Mouse (Mus musculus): ENCODE results near the gene Slc44a2.
A peak's percentile ranks its signal among the peaks of the same experiment; 100 is the strongest.

Gene Slc44a2

GRCm38 (mm10) chr9:21370876-21371275 lies 50.4 kb downstream of the Slc44a2 start:
- peak; percentile 57 for DNase-seq (ENCODE audit: low read depth, low spot score)

- no peak for DNase-seq (ENCODE audit: low read depth, low spot score)
Observed at GRCm38 (mm10) chr9:21372508-21372907, 52.0 kb downstream of the Slc44a2 start.

GRCm38 (mm10) chr9:21379195-21379594 lies 58.7 kb downstream of the Slc44a2 start:
- no peak for DNase-seq (ENCODE audit: low read depth, low spot score)

GRCm38 (mm10) chr9:21380868-21381267 lies 60.4 kb downstream of the Slc44a2 start:
- DNase-seq (ENCODE audit: low read depth, low spot score) = no peak

- no peak for DNase-seq (ENCODE audit: low read depth, low spot score)
Observed at GRCm38 (mm10) chr9:21383966-21384365, 63.5 kb downstream of the Slc44a2 start.

- no peak for DNase-seq (ENCODE audit: low read depth, low spot score)
Observed at GRCm38 (mm10) chr9:21392646-21393175, 72.2 kb downstream of the Slc44a2 start.

- DNase-seq (ENCODE audit: low read depth, low spot score) = no peak
Observed at GRCm38 (mm10) chr9:21395692-21396091, 75.2 kb downstream of the Slc44a2 start.

- no peak for DNase-seq (ENCODE audit: low read depth, low spot score)
Observed at GRCm38 (mm10) chr9:21397170-21397569, 76.7 kb downstream of the Slc44a2 start.

- no peak for DNase-seq (ENCODE audit: low read depth, low spot score)
Observed at GRCm38 (mm10) chr9:21401042-21401441, 80.5 kb downstream of the Slc44a2 start.

GRCm38 (mm10) chr9:21402764-21403253 lies 82.3 kb downstream of the Slc44a2 start:
- no peak for DNase-seq (ENCODE audit: low read depth, low spot score)

- DNase-seq (ENCODE audit: low read depth, low spot score) = no peak
Observed at GRCm38 (mm10) chr9:21403745-21404144, 83.2 kb downstream of the Slc44a2 start.
